Mouse (Mus musculus) MEL (cell line): ENCODE results near the gene Smc3. TPM values are rescaled to one million over a fixed set of nuclear protein-coding genes. Genes with fewer than 3 reads are reported as not detected.

Source experiments
- DNase-seq: peaks from one replicate; pipeline ENCODE4 v3.0.0; 2011; ENCODE audit warnings: low read depth, low spot score
- H3K27ac ChIP-seq: 2 replicates; pipeline ENCODE4 v1.5.1; 2012; ENCODE audit warnings: low read depth, mild to moderate bottlenecking, control low read depth, low read length, moderate library complexity; ENCODE audit not compliant: control insufficient read depth
- H3K27me3 ChIP-seq, 2 experiments: fragments of 150-350 bp in 1 of 2; sonication (generic) in 1 of 2; 2 replicates each; pipeline ENCODE4 v1.6.1; 2012; ENCODE audit warnings: low read length in 2 of 2, mild to moderate bottlenecking in 2 of 2, improper control_type of control experiment in 1 of 2, moderate library complexity in 1 of 2; ENCODE audit not compliant: insufficient read depth in 2 of 2, control insufficient read depth in 1 of 2
- H3K36me3 ChIP-seq, 2 experiments: 2 replicates each; pipeline ENCODE4 v1.6.1; 2012 to 2014; ENCODE audit warnings: low read length in 2 of 2, improper control_type of control experiment in 1 of 2, inconsistent platforms in 1 of 2, mild to moderate bottlenecking in 1 of 2; ENCODE audit not compliant: insufficient read depth in 2 of 2, control insufficient read depth in 1 of 2
- H3K4me1 ChIP-seq, 2 experiments: fragments of 150-350 bp in 1 of 2; sonication (generic) in 1 of 2; 2 replicates each; pipeline ENCODE4 v1.6.1; 2012; ENCODE audit warnings: low read length in 2 of 2, improper control_type of control experiment in 1 of 2, mild to moderate bottlenecking in 1 of 2; ENCODE audit not compliant: insufficient read depth in 2 of 2, control insufficient read depth in 1 of 2
- H3K4me3 ChIP-seq, 2 experiments: fragments of 150-350 bp in 1 of 2; sonication (generic) in 1 of 2; 2 replicates each; pipeline ENCODE4 v1.5.1; 2012; ENCODE audit warnings: low read depth in 2 of 2, low read length in 2 of 2, mild to moderate bottlenecking in 2 of 2, moderate library complexity in 2 of 2, control low read depth in 1 of 2, improper control_type of control experiment in 1 of 2; ENCODE audit not compliant: control insufficient read depth in 1 of 2, insufficient read depth in 1 of 2
- H3K79me2 ChIP-seq: 2 replicates; pipeline ENCODE4 v1.6.1; 2012; ENCODE audit warnings: mild to moderate bottlenecking, low read length, moderate library complexity; ENCODE audit not compliant: control insufficient read depth, poor library complexity, insufficient read depth
- H3K9ac ChIP-seq: 2 replicates; pipeline ENCODE4 v1.6.1; 2012; ENCODE audit warnings: low read depth, mild to moderate bottlenecking, control low read depth, low read length, moderate library complexity; ENCODE audit not compliant: control insufficient read depth, poor library complexity, severe bottlenecking
- H3K9me3 ChIP-seq: fragments of 150-350 bp; sonication (generic); replicated peaks from 2 replicates; pipeline ENCODE4 v1.6.1; 2012; ENCODE audit warnings: mild to moderate bottlenecking, low read length, improper control_type of control experiment, moderate library complexity; ENCODE audit not compliant: insufficient read depth
- BHLHE40 ChIP-seq: IDR thresholded peaks from 2 replicates; pipeline ENCODE4 v1.6.1; 2012; ENCODE audit warnings: low read depth, mild to moderate bottlenecking, inconsistent platforms, low read length, improper control_type of control experiment, borderline replicate concordance
- CHD2 ChIP-seq: IDR thresholded peaks from 2 replicates; pipeline ENCODE4 v1.6.1; 2011; ENCODE audit warnings: low read length, improper control_type of control experiment
- E2F4 ChIP-seq: IDR thresholded peaks from 2 replicates; pipeline ENCODE4 v1.6.1; 2011; ENCODE audit warnings: low read depth, low read length, improper control_type of control experiment, borderline replicate concordance
- ELF1 ChIP-seq: IDR thresholded peaks from 2 replicates; pipeline ENCODE4 v1.6.1; 2014; ENCODE audit warnings: low read depth, mild to moderate bottlenecking, inconsistent platforms, low read length, improper control_type of control experiment, moderate library complexity
- EP300 ChIP-seq, 2 experiments: IDR thresholded peaks; 2 replicates each; pipeline ENCODE4 v1.6.1; 2011; ENCODE audit warnings: improper control_type of control experiment in 2 of 2, low read length in 2 of 2, low read depth in 1 of 2, mild to moderate bottlenecking in 1 of 2
- ETS1 ChIP-seq: IDR thresholded peaks from 2 replicates; pipeline ENCODE4 v1.6.1; 2012; ENCODE audit warnings: low read depth, mild to moderate bottlenecking, inconsistent platforms, low read length, improper control_type of control experiment, moderate library complexity
- GATA1 ChIP-seq: IDR thresholded peaks from 2 replicates; pipeline ENCODE4 v1.6.1; 2011; ENCODE audit warnings: low read depth, low read length, improper control_type of control experiment
- HCFC1 ChIP-seq: IDR thresholded peaks from 2 replicates; pipeline ENCODE4 v1.6.1; 2012; ENCODE audit warnings: low read depth, mild to moderate bottlenecking, inconsistent platforms, low read length, improper control_type of control experiment, moderate library complexity
- JUND ChIP-seq: IDR thresholded peaks from 2 replicates; pipeline ENCODE4 v1.6.1; 2011; ENCODE audit warnings: low read depth, mild to moderate bottlenecking, improper control_type of control experiment, low read length
- KAT2A ChIP-seq: conservative IDR thresholded peaks from 2 replicates; pipeline ENCODE4 v1.6.1; 2012; ENCODE audit warnings: low read depth, low read length, improper control_type of control experiment, inconsistent platforms
- MAX ChIP-seq: IDR thresholded peaks from 2 replicates; pipeline ENCODE4 v1.6.1; 2011; ENCODE audit warnings: low read length, improper control_type of control experiment
- MEF2A ChIP-seq: IDR thresholded peaks from 2 replicates; pipeline ENCODE4 v1.6.1; 2014; ENCODE audit warnings: low read depth, mild to moderate bottlenecking, inconsistent platforms, low read length, improper control_type of control experiment; ENCODE audit not compliant: poor library complexity, insufficient replicate concordance, severe bottlenecking; ENCODE audit errors: extremely low read depth
- MXI1 ChIP-seq: IDR thresholded peaks from 2 replicates; pipeline ENCODE4 v1.6.1; 2011; ENCODE audit warnings: mild to moderate bottlenecking, low read depth, low read length, improper control_type of control experiment
- MYB ChIP-seq: IDR thresholded peaks from 2 replicates; pipeline ENCODE4 v1.6.1; 2011; ENCODE audit warnings: mild to moderate bottlenecking, low read depth, low read length, improper control_type of control experiment
- MYC ChIP-seq: IDR thresholded peaks from 2 replicates; pipeline ENCODE4 v1.6.1; 2011; ENCODE audit warnings: low read depth, mild to moderate bottlenecking, low read length, improper control_type of control experiment, moderate library complexity
- NELFE ChIP-seq: IDR thresholded peaks from 2 replicates; pipeline ENCODE4 v1.6.1; 2011; ENCODE audit warnings: low read depth, low read length, improper control_type of control experiment
- NRF1 ChIP-seq: IDR thresholded peaks from 2 replicates; pipeline ENCODE4 v1.6.1; 2014; ENCODE audit warnings: low read depth, mild to moderate bottlenecking, inconsistent platforms, low read length, improper control_type of control experiment, moderate library complexity; ENCODE audit not compliant: poor library complexity, insufficient read depth, severe bottlenecking
- POLR2A ChIP-seq, 2 experiments: IDR thresholded peaks; 2 replicates each; pipeline ENCODE4 v1.6.1; 2011 to 2012; ENCODE audit warnings: low read length in 2 of 2, mild to moderate bottlenecking in 2 of 2, control low read depth in 1 of 2, improper control_type of control experiment in 1 of 2, low read depth in 1 of 2, moderate library complexity in 1 of 2; ENCODE audit not compliant: control insufficient read depth in 1 of 2, insufficient read depth in 1 of 2, poor library complexity in 1 of 2
- TAL1 ChIP-seq: IDR thresholded peaks from 2 replicates; pipeline ENCODE4 v1.6.1; 2012; ENCODE audit warnings: mild to moderate bottlenecking, inconsistent platforms, low read length, moderate library complexity, mixed read lengths
- TBP ChIP-seq: IDR thresholded peaks from 2 replicates; pipeline ENCODE4 v1.8.0; 2011; ENCODE audit warnings: low read depth, low read length, improper control_type of control experiment
- TCF12 ChIP-seq: IDR thresholded peaks from 2 replicates; pipeline ENCODE4 v1.6.1; 2014; ENCODE audit warnings: low read depth, mild to moderate bottlenecking, inconsistent platforms, low read length, improper control_type of control experiment, moderate library complexity
- UBTF ChIP-seq: IDR thresholded peaks from 2 replicates; pipeline ENCODE4 v1.6.1; 2012; ENCODE audit warnings: low read depth, mild to moderate bottlenecking, inconsistent platforms, low read length, improper control_type of control experiment, moderate library complexity, borderline replicate concordance; ENCODE audit not compliant: insufficient read depth
- USF1 ChIP-seq: IDR thresholded peaks from 2 replicates; pipeline ENCODE4 v1.6.1; 2014; ENCODE audit warnings: low read depth, mild to moderate bottlenecking, inconsistent platforms, low read length, improper control_type of control experiment, moderate library complexity
- USF2 ChIP-seq, 2 experiments: IDR thresholded peaks; 2 replicates each; pipeline ENCODE4 v1.6.1; 2011 to 2012; ENCODE audit warnings: improper control_type of control experiment in 2 of 2, low read length in 2 of 2, borderline replicate concordance in 1 of 2, inconsistent platforms in 1 of 2, low read depth in 1 of 2, mild to moderate bottlenecking in 1 of 2; ENCODE audit not compliant: insufficient read depth in 1 of 2
- ZC3H11A ChIP-seq: IDR thresholded peaks from 2 replicates; pipeline ENCODE4 v1.6.1; 2012; ENCODE audit warnings: low read depth, mild to moderate bottlenecking, inconsistent platforms, low read length, improper control_type of control experiment
- ZMIZ1 ChIP-seq: IDR thresholded peaks from 2 replicates; pipeline ENCODE4 v1.6.1; 2012; ENCODE audit warnings: low read depth, mild to moderate bottlenecking, inconsistent platforms, low read length, improper control_type of control experiment, moderate library complexity
- ZNF384 ChIP-seq: IDR thresholded peaks from 2 replicates; pipeline ENCODE4 v1.6.1; 2012; ENCODE audit warnings: low read depth, mild to moderate bottlenecking, inconsistent platforms, low read length, improper control_type of control experiment
- polyA plus RNA-seq, 2 experiments: library from polyadenylated mRNA; stranded (reverse) in 1 of 2; unstranded in 1 of 2; fragments of >175 nt in 1 of 2; fragments of >200 nt in 1 of 2; gene quantifications; 2 replicates each; pipeline versions ENCODE4 v1.2.1 to v1.2.4; 2012; ENCODE audit warnings: low replicate concordance in 2 of 2, low read depth in 1 of 2; ENCODE audit not compliant: insufficient read length in 2 of 2, insufficient read depth in 1 of 2, missing spikeins in 1 of 2
- total RNA-seq: library from RNA; depleted of rRNA; stranded (reverse); fragments of 300-350 nt; gene quantifications from 2 replicates; pipeline ENCODE4 v1.2.3, GENCODE M21; 2012

Smc3 gene
- total and polyA plus RNA-seq, 3 experiments = 100 to 129 (median 118) TPM

DNA sequence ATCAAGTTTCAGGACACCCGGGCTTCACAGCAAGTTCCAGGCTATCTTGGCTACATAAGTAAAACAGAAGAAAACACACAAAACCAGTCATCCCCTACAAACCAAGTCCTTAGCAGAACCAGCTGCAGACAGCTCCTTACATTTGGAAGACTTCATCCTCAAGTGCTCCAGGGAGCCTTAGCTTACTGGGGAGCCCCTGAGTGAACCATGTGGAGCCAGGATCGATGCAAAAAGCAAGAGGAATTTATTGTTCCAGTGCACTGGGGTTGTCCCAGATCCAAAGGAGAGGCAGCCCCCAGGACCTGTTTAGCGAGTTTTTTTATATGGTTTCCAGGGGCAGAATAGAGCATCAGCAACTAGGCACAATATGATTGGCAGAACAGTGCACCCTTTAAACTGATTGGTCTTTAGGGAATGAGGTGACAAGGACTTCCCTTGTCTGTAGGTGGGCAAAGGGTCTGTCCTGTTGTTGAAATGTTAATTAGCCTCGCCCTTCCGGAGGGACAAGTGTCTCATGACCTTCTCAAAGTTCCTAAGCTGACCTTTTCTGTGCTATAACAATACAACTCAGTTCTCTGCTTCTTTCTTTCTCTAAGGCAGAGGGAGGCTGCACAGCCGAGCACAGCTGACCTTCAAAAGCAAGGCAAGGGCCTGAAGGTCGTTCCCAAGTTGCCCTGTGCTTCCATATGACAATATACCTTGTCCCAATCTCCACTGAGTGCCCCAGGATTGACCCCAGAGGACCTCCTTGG, 3.3 kb upstream of the Smc3 start:
- 0 out of 2 replicates have a peak, but pooled peaks have one; percentile 26 for TF ChIP-seq NELFE
- no peak for TF ChIP-seq TAL1
- H3K4me3 ChIP-seq = no peak overlapping the region
- H3K27ac ChIP-seq = no peak overlapping the region
- peaks cover 2 to 18% of the 10 kb centered on the region in 2 experiments; a peak in 3 of 4 replicates for H3K36me3 ChIP-seq
- peaks cover 19% of the 10 kb centered on the region for H3K79me2 ChIP-seq
- peak; percentile 32 for DNase-seq
- no peaks in the 10 kb centered on the region for H3K9me3 ChIP-seq
- no peak overlapping the region for H3K9ac ChIP-seq
- peaks cover 0 to 2% of the 10 kb centered on the region in 2 experiments; a peak in 1 of 4 replicates for H3K27me3 ChIP-seq
- H3K4me1 ChIP-seq = peaks cover 6 to 19% of the 10 kb centered on the region in 2 experiments

DNA sequence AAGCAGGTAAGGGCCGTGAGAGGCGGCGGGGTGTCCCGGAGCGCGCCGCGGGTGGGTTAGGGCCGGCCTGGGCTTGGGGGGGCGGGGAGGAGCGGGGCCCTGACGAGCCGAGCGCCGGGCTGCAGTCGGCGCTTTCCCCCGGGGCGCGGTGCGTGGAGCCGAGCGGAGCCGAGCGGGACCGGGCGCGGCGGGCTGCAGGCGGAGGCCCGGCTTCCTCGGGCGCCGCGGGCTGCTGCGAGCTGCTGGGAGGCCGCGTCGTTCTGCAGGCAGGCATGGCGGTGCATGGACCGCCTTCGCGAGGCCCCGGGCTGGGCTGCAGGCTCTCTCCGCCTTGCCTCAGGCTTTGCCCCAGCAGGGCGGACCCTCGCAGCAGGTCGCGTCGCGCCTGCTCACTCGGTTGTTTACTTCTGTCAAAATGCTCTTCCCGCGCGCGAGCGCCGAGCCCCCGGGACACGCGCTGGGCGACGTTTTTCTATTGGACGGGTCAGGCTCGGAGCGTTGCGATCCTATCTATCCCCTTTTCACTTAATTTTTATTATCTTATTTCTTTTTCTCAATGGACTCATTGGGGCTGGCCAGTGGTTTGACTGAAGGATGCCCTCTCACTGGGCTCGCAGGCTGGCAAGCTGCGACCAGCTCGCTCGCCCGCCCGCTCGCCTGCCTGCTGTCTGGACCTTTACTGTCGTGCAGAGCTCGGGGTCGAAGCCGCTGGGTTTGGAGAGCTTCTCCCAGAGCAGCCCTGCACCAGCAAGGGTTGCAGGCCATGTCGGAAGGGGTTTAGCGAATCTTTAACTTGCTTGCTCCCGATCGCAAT, 558 bp downstream of the Smc3 start:
- H3K9ac ChIP-seq = peak overlapping the region; percentile 97
- H3K79me2 ChIP-seq = peaks cover 41% of the 10 kb centered on the region
- H3K4me1 ChIP-seq = peaks cover 20 to 29% of the 10 kb centered on the region in 2 experiments
- peak; percentile 83 for DNase-seq
- H3K4me3 ChIP-seq = peak overlapping the region; percentile 62 to 86
- H3K27me3 ChIP-seq = no peaks in the 10 kb centered on the region
- peaks cover 13 to 33% of the 10 kb centered on the region in 2 experiments for H3K36me3 ChIP-seq
- peak overlapping the region; percentile 68 for H3K27ac ChIP-seq
- H3K9me3 ChIP-seq = no peaks in the 10 kb centered on the region
- no peak for TF ChIP-seq USF1
- no peak for TF ChIP-seq JUND
- TF ChIP-seq MEF2A = no peak
- no peak; the same call in 1 of the 2 replicates for TF ChIP-seq ETS1
- no peak for TF ChIP-seq HCFC1
- no peak for TF ChIP-seq NELFE
- no peak for TF ChIP-seq ZC3H11A
- no peak for TF ChIP-seq BHLHE40
- TF ChIP-seq MAX = peak; percentile 95
- 0 out of 2 replicates have a peak, but pooled peaks have one; percentile 58 for TF ChIP-seq UBTF
- TF ChIP-seq GATA1 = peak; percentile 22; the same call in 1 of the 2 replicates
- TF ChIP-seq ZMIZ1 = no peak; the same call in none of the 2 replicates
- TF ChIP-seq EP300 (IDR thresholded peaks at IDR 0.05; ENCODE audit: low read depth in 1 of 2, low read length in 2 of 2) = 0 out of 4 replicates have a peak, but pooled peaks of 1 of the 2 experiments have one; percentile 9
- TF ChIP-seq USF2 (IDR thresholded peaks at IDR 0.05; ENCODE audit: borderline replicate concordance in 1 of 2, insufficient read depth in 1 of 2, low read depth in 1 of 2, low read length in 2 of 2) = no peak
- TF ChIP-seq MYC = 0 out of 2 replicates have a peak, but pooled peaks have one; percentile 22
- TF ChIP-seq E2F4 = peak; percentile 87
- no peak for TF ChIP-seq MYB
- no peak; a peak in 2 of 4 replicates for TF ChIP-seq POLR2A (IDR thresholded peaks at IDR 0.05; ENCODE audit: control insufficient read depth in 1 of 2, insufficient read depth in 1 of 2, low read depth in 1 of 2, low read length in 2 of 2, poor library complexity in 1 of 2)
- no peak for TF ChIP-seq CHD2
- TF ChIP-seq TBP = no peak
- TF ChIP-seq MXI1 = peak; percentile 98
- peak; percentile 58; the same call in 1 of the 2 replicates for TF ChIP-seq NRF1
- TF ChIP-seq KAT2A = no peak
- TF ChIP-seq ELF1 = no peak
- no peak for TF ChIP-seq TCF12
- TF ChIP-seq ZNF384 = no peak
